ENCODE assay signal across 17 mouse cellular contexts in genomic region chr14:72004371-72004770, GRCm38 (mm10).
"Had no signal": no experiment of that assay in that cellular context is flagged by ENCODE, and none has a peak within 500 bp of the region (broad histone marks: within the 10 kb centered on the region; RNA-seq: fewer than 3 reads in every experiment).

No protein-coding gene starts in this region.

- H3K4me2 ChIP-seq: midbrain, embryonic 12.5 days; neural tube, embryonic 13.5 days; neural tube, embryonic 15.5 days; stomach, embryonic 15.5 days had no signal

- H3K27ac ChIP-seq: liver, embryonic 14.5 days; midbrain, embryonic 10.5 days; midbrain, embryonic 12.5 days; neural tube, embryonic 13.5 days; neural tube, embryonic 15.5 days; stomach, embryonic 15.5 days; stomach, postnatal 0 days had no signal

- H3K36me3 ChIP-seq: midbrain, embryonic 10.5 days; midbrain, embryonic 12.5 days; neural tube, embryonic 13.5 days; neural tube, embryonic 15.5 days; stomach, embryonic 15.5 days had no signal

- H3K4me1 ChIP-seq: midbrain, embryonic 10.5 days; midbrain, embryonic 12.5 days had no signal

- H3K9me3 ChIP-seq: midbrain, embryonic 10.5 days; midbrain, embryonic 12.5 days; neural tube, embryonic 13.5 days; neural tube, embryonic 15.5 days; stomach, embryonic 15.5 days had no signal

- H3K4me3 ChIP-seq: midbrain, embryonic 10.5 days; midbrain, embryonic 12.5 days; myocyte; neural tube, embryonic 13.5 days; neural tube, embryonic 15.5 days; stomach, embryonic 15.5 days had no signal

- DNase-seq: lung, adult 2 months; lung, postnatal 10 days; lung, postnatal 4 days; midbrain, embryonic 14.5 days; right cerebral cortex, postnatal 14 days; thymus, adult 18-20 months; thymus, postnatal 14 days; thymus, postnatal 36 days had no signal

- H3K27me3 ChIP-seq: midbrain, embryonic 12.5 days; neural tube, embryonic 13.5 days; neural tube, embryonic 15.5 days; stomach, embryonic 15.5 days had no signal

- ATAC-seq: midbrain, embryonic 16.5 days had no signal

- H3K9ac ChIP-seq: liver, embryonic 14.5 days; midbrain, embryonic 12.5 days; neural tube, embryonic 13.5 days; neural tube, embryonic 15.5 days; stomach, embryonic 15.5 days had no signal
